Mouse (Mus musculus): ENCODE results near the gene Tmem274. TPM values are rescaled to one million over a fixed set of nuclear protein-coding genes. Genes with fewer than 3 reads are reported as not detected.
"Not testable (repeated sequence)": the region's sequence is repeated elsewhere in the genome, so short reads cannot be mapped to it uniquely, and the experiment has no call there.

Gene Tmem274
- not detected for total RNA-seq (2022)

GRCm38 (mm10) chr4:149477078-149477477 lies at the start of gene Tmem274:
TSS of gene Tmem274 (plus strand) at chr4:149477378.
- no peak for DNase-seq

DNA sequence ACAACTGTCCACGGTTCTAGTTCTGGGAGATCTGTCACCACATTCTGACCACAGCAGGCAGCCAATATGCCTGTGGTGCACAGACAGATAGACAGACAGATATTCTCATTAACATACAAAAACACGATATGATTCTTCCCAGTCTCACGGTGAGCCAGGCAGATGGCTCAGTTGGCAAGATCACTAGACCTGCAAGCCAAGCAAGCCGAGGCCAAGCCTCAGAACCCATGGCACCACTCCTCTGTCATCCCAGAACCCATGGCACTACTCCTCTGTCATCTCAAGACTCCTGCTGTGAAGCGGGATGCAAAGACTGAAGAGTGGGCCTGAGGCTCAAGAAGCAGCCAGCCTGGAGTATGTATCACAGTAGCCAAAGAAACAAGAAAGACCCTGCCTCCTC lies 47.6 kb upstream of the Tmem274 start:
- no peak for DNase-seq

DNA sequence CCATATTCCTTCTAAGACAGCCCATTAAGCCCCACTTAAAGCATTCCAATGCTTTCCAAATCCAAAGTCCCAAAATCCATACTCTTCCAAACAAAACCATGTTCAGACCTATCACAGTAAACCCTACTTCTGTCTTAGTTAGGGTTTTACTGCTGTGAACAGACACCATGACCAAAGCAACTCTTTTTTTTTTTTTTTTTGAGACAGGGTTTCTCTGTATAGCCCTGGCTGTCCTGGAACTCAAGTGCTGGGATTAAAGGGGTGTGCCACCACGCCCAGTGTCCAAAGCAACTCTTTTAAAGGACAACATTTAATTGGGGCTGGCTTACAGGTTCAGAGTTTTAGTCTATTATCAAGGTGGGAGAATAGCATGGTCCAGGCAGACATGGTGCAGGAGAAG lies 45.3 kb upstream of the Tmem274 start:
- not testable (repeated sequence) for DNase-seq

DNA sequence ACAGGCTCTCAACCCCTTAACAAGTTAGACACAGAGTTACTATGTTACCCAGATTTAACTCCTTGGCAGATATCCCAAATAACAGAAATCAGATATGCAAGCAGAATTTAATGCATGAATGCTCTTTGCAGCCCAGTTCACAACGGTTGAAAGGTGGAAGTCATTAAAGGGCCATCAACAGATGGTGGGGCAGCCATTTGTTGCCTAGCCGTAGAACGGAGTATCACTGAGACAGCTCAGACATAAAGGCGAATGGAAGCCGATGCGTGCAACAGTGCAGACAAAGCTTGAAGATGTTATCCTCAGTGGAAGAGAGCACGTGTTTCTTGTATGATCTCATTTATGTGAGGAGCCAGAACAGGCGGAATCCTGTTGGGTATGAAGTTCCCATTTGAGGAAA lies 36.6 kb upstream of the Tmem274 start:
- DNase-seq = no peak

DNA sequence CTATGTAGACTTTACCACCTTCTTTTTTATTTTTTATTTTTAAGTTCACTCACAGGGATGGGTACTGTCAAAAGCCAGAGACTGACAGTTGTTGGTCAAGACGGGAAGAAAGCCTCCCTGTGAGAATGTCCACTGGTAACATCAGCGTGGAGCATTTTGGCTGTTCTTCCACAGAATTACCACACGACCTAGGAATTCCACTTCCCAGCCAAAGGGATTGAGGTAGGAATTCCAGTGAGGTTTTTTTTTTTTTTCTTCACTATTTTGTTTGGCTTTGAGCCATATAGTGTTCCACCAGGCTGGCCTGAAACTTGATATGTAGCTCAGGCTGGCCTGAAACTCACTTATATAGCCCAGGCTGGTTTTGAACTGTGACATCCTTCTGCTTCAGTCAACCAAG lies 34.7 kb upstream of the Tmem274 start:
- no peak for DNase-seq

GRCm38 (mm10) chr4:149444465-149444864 lies 32.7 kb upstream of the Tmem274 start:
- no peak for DNase-seq

DNA sequence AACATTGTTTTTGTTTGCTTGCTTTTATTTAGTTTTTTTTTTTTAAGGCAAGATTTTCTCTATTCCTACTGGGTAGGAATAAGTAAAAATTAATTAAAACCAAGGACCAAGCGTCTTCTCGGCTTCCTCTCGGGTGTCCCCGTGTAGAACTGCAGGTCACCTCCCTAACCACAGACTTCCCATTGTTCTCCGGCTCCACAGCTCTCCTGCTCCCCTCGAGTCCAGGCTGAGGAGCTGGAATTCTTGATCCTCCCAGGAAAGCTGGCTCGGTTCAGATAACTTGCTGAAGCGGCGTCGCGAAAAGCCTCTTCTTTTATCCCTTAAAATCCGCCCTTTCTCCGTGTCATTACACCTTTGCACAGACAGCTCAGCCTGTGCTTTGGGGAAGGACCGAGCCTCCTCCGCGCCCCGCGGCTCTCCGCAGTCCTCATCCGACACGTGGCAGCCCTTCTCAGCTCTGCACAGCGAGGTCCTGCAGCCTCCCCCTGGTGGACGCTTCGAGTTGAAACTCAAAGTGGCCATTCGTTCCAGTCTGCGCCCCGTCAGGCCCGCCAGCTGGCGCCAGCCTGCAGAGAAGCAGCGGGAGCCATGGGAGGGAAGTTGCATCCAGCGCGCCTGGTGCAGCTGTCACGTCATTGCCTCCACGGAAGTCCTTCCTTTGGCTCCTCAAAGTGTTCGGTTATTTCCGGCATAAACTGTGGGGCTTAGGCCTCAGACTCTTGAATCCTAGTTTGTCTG lies 32.0 kb upstream of the Tmem274 start:
- DNase-seq = peak; percentile 88

GRCm38 (mm10) chr4:149445868-149446267 lies 31.3 kb upstream of the Tmem274 start:
- no peak for DNase-seq

GRCm38 (mm10) chr4:149446309-149446708 lies 30.9 kb upstream of the Tmem274 start:
- DNase-seq = no peak

- DNase-seq = no peak
These were observed 26.5 kb upstream of the Tmem274 start for GRCm38 (mm10) chr4:149450636-149451035.

DNA sequence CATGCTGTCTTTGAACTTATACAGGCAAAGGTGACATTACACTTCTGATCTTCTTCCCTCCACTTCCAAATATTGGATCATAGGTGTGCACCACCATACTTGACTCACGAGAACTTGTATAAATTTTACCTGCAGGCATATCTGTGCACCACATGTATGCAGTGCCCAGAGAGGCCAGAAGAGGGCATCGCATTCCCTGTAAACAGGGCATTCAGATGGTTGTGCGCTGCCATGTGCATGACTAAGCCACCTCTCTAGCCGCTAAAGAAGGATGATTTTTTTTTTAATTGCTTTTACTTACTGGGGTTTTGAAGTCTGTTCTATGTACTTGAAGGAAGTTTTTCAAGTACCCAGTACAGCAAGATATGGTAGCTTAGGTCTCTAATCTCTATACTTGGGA lies 23.5 kb upstream of the Tmem274 start:
- DNase-seq = no peak

GRCm38 (mm10) chr4:149454263-149454662 lies 22.9 kb upstream of the Tmem274 start:
- DNase-seq = peak; percentile 31

DNA sequence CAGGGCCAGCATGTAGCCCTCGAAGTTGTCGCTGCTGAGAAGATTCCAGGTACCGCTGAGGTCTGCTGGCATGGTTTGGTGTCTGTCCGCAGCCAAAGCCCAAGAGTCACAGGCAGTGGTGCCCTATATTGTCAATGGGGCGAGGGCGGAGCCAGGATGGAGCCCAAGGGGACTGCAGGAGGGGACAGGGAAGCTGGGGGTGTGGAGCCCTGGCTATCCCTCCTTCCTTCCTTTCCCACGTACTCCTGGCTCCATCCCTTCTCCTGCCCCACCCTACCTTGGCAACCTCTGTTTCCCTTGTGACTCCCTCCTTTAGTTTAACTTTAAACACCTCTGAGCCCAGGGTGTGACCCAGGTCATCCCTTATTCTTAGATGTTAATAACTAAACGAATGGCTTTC lies 22.3 kb upstream of the Tmem274 start, which contains the start of gene Rbp7:
Rbp7 (minus strand) TSS at position 100 of the 400 bp plus-strand sequence.
- no peak for DNase-seq

GRCm38 (mm10) chr4:149457163-149457562 lies 20.0 kb upstream of the Tmem274 start:
- DNase-seq = not testable (repeated sequence)

DNA sequence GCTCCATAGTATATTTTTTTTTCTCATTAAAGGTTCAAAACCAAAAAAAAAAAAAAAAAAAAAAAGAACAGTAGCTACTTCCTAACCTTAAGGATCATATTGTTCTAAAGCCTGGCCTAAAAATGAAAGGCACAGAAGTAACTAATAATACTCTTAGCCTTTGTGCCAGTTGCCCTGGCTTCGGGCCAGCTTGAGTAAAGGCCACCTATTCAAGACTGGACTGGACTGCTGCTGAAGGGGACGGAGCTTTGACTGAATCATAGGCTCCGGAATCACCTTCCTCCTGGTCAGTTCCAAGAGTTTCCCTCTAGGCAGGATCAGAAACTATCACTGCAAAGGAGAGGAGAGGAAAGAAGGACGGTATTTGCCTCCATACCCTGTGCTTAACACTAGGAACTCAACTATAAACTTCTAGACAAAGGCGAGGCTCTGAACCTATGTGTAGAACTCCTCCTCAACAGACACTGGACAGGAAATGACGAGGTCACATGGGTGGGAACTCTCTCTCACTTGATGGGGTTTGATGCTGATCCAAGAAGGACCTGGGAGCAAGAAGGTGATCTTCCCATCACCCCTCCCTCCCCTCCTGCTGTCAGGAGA lies 19.2 kb upstream of the Tmem274 start:
- peak; percentile 59 for DNase-seq

DNA sequence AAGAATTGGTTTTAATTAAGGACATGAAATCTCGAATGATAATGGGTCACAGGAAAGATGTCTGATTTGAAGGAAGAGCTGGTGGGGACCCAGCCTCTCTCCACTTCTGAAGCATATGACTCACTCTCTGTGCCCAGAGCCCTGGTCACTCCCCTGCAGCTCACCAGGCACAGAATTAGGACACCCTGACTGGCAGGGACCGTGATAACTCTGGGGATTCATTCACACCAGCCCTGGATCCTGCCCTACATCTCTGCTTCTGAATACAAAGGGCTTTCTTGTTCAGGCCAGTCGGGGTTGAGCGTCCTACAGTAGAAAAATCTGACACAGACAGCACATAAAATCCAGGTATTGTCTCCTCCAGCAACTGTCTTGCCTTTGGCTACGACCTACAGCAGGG lies 18.7 kb upstream of the Tmem274 start:
- no peak for DNase-seq

DNA sequence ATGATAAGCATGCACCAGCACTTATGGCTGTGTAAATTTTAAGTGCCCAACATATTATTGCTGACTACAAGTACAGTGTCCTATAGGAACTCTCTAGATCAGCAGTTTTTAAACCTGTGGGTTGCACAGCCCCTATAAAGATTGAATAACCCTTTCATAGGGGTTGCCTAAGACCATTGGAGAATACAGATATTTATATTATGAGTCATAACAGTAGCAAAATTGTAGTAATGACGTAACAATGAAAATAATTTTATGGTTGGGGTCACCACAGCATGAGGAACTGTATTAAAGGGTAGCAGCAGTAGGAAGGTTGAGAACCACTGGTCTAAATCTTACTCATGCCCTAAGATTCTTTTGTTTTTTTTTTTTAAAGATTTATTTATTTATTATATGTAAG lies 17.8 kb upstream of the Tmem274 start:
- DNase-seq = no peak

- DNase-seq = not testable (repeated sequence)
These were observed 16.7 kb upstream of the Tmem274 start for GRCm38 (mm10) chr4:149460475-149460874.

DNA sequence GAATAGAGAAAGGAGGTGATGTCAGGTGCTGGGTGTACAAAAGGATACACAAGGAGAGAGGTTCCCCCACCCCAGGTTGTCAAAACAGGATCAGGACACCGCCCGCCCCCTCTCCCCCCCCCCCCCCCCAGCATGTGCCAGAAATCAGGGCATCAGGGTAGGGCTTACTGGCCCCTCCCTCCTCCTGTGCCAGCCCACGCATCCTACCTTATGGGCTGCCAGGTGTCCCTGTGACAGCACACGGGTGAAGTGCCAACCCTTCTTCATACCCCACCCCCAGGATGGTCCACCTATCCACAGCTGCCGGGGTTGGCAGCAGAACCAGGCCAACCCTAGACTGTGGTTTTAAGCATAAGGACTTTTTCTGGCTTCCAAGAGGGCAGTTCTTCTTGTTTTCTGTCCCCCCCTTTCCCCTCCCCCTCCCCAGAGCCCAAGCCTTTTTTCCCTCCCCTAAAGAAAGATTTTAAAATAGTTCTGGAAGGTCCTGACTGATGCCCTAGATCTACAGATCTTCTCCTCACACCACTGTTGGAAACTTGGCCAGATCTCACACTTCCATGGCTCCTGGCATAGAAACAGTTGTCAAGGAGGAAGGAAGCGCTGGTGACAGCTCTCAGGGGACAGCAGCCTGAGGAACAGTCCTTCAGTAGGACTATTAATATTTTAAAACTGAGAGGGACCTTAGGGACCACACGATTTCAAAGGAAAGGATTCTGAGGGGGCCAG lies 15.4 kb upstream of the Tmem274 start:
- DNase-seq = no peak

DNA sequence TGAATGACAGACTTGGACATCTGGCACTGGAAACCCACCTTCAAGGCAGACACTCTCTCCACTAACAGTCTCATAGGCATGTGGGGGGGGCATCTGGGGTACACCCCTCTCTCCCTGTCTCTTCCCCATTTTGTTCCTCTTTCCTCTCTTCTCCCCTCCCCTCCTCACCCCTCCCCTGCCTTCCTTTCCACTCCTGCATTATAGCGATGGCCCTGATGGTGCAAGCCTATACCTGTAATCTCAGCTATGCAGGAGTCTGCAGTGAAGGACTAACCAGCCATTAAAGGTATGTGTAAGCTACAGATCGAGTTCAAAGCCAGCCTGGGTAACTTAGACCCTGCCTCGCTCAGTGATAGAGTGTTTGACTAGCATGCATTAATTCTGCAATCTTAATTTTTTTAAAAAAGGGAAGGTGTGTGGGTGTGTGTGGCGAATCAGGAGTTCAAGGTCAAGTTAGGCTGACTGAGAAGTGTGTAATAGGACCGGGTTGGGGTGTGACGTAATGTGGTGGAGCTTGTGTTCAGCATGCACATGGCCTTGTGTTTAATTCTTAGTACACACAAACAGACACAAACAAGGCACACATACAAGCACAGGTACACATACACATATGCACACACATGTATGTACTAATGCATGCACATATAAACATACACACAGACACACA lies 14.7 kb upstream of the Tmem274 start:
- no peak for DNase-seq

DNA sequence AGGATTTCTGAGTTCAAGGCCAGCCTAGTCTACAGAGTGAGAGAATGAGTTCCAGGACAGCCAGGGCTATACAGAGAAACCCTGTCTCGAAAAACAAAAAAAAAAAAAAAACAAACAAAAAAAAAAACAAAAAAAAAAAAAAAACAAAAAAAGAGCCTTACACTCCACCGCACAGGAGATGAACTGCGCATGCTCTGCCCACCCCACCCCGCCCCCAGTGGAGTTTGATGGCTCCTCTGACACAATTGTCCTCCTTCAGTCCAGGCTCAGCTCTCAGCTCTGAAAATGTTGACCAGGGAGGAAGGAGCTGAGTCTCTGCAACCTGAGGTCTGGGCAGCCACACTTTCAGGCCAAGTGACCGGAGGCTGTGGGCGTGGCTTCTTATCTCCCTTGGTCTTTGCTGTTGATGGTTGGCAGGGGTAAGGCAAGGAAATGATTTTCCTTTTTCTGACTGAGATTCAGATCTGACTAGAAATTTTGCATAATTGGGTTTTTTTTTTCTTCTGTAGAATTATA lies 13.7 kb upstream of the Tmem274 start:
- DNase-seq = no peak

DNA sequence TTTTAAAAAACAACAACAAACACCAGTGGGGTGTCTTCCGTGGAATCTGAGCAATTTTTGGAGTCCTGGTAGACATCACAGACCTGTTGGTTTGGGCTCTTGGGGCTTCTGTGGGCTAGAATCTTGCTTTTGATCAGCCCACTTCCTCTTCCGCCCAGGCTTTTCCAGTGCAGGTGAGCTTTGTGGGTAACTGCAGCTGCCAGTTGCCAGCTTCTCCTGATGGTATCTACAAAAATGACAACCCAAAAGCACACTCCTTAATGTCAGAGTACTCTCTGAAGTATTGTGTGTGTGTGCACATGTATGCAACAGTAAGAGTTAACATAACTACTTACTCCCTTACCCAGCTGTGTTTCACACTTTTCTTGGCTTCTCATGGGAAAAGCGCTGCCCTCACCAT lies 7.6 kb upstream of the Tmem274 start:
- DNase-seq = no peak

- no peak for DNase-seq
These were observed 2.1 kb upstream of the Tmem274 start for GRCm38 (mm10) chr4:149475096-149475495.
